Mouse (Mus musculus) erythroid progenitor cell, adult 5-6 weeks (primary cell): ENCODE results near the gene Rph3a. TPM values are rescaled to one million over a fixed set of nuclear protein-coding genes. Genes with fewer than 3 reads are reported as not detected.

ENCODE experiments used
- total RNA-seq, 2 experiments: library from RNA; stranded (forward) in 1 of 2; stranded (reverse) in 1 of 2; fragments of 150-400 nt in 1 of 2; fragments of 186-747, 209-891 nt in 1 of 2; gene quantifications; 2 replicates each; pipeline versions ENCODE4 v1.2.3 to v1.2.4; 2015 to 2017; ENCODE audit warnings: low replicate concordance in 2 of 2

Rph3a gene
- total RNA-seq, 2 experiments from 2014 or later, result not detected

Other genes with a start within 250 kb of the Rph3a start
- 62.9 and 68.5 TPM in 2 replicates for gene Oas3, start 232.4 kb downstream of the Rph3a start, total RNA-seq (2015; ENCODE audit: low replicate concordance)
- gene Oas3, start 232.4 kb downstream of the Rph3a start, total RNA-seq (2017; ENCODE audit: low replicate concordance), result 45.4 and 47.3 TPM in 2 replicates
- gene Oas1e, start 214.6 kb downstream of the Rph3a start, total RNA-seq (2015; ENCODE audit: low replicate concordance), result not detected in 2 replicates
- 3.0 TPM in 1 of 2 replicates, not detected in the other for gene Oas1e, start 214.6 kb downstream of the Rph3a start, total RNA-seq (2017; ENCODE audit: low replicate concordance)
- 2.2 and 9.6 TPM in 2 replicates for gene Oas1c, start 197.6 kb downstream of the Rph3a start, total RNA-seq (2015; ENCODE audit: low replicate concordance)
- 6.7 and 11.6 TPM in 2 replicates for gene Oas1c, start 197.6 kb downstream of the Rph3a start, total RNA-seq (2017; ENCODE audit: low replicate concordance)
- gene Oas1f, start 162.7 kb downstream of the Rph3a start, total RNA-seq (2015; ENCODE audit: low replicate concordance), result not detected in 2 replicates
- gene Oas1f, start 162.7 kb downstream of the Rph3a start, total RNA-seq (2017; ENCODE audit: low replicate concordance), result not detected in 2 replicates
- not detected in 2 replicates for gene Oas1h, start 148.7 kb downstream of the Rph3a start, total RNA-seq (2015; ENCODE audit: low replicate concordance)
- gene Oas1h, start 148.7 kb downstream of the Rph3a start, total RNA-seq (2017; ENCODE audit: low replicate concordance), result not detected in 2 replicates
- not detected in 2 replicates for gene Oas1g, start 122.5 kb downstream of the Rph3a start, total RNA-seq (2015; ENCODE audit: low replicate concordance)
- 0.90 TPM in 1 of 2 replicates, not detected in the other for gene Oas1g, start 122.5 kb downstream of the Rph3a start, total RNA-seq (2017; ENCODE audit: low replicate concordance)
- gene Oas1a, start 102.6 kb downstream of the Rph3a start, total RNA-seq (2015; ENCODE audit: low replicate concordance), result 2.5 and 16.3 TPM in 2 replicates
- 5.1 and 6.5 TPM in 2 replicates for gene Oas1a, start 102.6 kb downstream of the Rph3a start, total RNA-seq (2017; ENCODE audit: low replicate concordance)
- gene Oas1d, start 95.6 kb downstream of the Rph3a start, total RNA-seq (2015; ENCODE audit: low replicate concordance), result not detected in 2 replicates
- not detected in 2 replicates for gene Oas1d, start 95.6 kb downstream of the Rph3a start, total RNA-seq (2017; ENCODE audit: low replicate concordance)
- 19.3 and 20.9 TPM in 2 replicates for gene Ptpn11, start 181.3 kb upstream of the Rph3a start, total RNA-seq (2015; ENCODE audit: low replicate concordance)
- gene Ptpn11, start 181.3 kb upstream of the Rph3a start, total RNA-seq (2017; ENCODE audit: low replicate concordance), result 36.9 and 44.9 TPM in 2 replicates
- gene Rpl6, start 194.4 kb upstream of the Rph3a start, total RNA-seq (2015; ENCODE audit: low replicate concordance), result 759 and 847 TPM in 2 replicates
- gene Rpl6, start 194.4 kb upstream of the Rph3a start, total RNA-seq (2017; ENCODE audit: low replicate concordance), result 373 and 474 TPM in 2 replicates
- 214 and 233 TPM in 2 replicates for gene Hectd4, start 210.1 kb upstream of the Rph3a start, total RNA-seq (2015; ENCODE audit: low replicate concordance)
- 286 and 356 TPM in 2 replicates for gene Hectd4, start 210.1 kb upstream of the Rph3a start, total RNA-seq (2017; ENCODE audit: low replicate concordance)